Mouse (Mus musculus) heart, adult 9 months (tissue): Measurements from ENCODE around the gene Slc25a18.

ENCODE experiments used
- DNase-seq, 2 experiments: peaks; one replicate each; pipeline ENCODE4 v3.0.0; 2022; ENCODE audit warnings: low spot score in 2 of 2

Gene Slc25a18

DNA sequence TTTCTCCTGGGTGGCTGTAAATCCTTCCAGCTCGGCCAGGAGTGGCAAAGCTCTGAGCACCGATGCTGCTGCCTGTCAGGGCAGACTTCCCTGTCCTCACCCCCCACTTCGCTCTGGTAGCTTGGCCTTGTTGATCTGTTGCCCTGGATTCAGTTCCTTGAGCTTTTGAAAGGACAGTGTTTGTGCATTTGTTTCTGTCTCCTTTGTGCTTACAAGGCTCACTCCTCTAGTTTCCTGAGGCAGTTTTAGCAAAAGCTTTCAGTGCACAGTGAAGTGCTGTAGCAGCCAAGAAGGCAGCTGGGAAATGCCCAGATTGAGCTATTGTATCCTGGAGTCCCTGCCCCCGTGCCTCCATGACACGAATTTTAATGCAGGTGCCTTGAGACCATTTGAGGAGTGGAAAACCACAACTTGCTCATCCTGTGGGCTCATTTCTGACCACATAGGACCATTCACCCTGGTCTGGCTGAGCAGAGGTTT lies at the start of gene Slc25a18:
Gene Slc25a18, plus strand, starts transcription at position 430 of the 480 bp plus-strand sequence.
- DNase-seq, result no peak

DNA sequence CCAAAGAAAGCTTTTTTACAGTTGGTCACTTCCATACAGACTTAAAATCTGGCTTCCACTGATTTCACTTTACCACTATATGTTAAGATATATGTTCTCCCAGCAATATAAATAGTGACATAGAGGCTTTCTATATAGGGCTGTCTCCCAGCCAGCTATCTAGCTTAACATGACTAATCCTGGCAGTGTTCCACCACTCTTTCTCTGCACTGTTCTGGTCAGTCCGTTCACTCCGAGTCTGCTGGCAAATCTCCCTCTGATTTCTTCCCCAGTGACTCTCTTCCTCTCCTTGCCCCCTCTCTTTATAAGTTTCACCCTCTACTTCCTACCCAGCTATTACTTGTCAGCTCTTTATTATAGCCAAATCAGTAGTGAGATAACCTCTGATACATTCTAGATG lies 47.4 kb upstream of the Slc25a18 start:
- DNase-seq, result no peak

DNA sequence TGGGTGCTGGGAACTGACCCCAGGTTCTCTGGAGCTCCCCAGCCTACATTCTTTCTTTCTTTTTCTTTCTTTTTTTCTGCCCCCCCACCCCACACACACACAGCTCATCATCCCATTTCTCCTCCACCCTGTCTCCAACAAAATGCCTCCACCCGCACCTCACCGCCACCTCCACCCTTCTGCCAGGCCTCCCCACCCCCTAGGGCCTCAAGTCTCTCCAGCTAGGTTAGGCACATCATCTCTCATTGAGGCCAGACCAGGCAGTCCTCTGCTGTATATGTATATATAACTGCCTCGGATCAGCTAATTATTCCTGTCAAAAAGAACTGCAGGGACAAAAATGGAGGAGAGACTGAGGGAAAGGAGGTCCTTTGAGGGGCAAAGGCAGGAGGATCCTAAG lies 37.4 kb upstream of the Slc25a18 start:
- DNase-seq, result no peak

- DNase-seq, result peak; percentile 13 to 33
These were observed 36.8 kb upstream of the Slc25a18 start for GRCm38 (mm10) chr6:120736566-120736965.

DNA sequence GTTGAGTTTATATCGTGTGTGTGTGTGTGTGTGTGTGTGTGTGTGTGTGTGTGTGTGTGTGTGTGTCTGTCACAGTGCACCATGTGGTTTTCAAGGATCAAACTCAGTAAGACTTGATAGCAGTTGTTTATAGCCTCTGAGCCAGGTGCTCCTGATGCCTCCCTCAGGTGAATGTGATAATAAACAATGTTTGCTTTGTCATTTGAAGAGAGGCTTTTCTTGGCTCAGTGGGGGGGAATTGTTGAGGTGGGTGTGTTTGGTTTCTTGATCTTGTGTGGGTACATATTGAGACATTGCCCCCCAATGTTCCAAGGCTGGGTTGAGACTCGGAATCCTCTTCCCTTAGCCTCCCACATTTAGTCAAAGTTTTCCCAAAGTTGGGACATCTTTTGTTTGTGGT lies 30.2 kb upstream of the Slc25a18 start:
- no peak for DNase-seq

DNA sequence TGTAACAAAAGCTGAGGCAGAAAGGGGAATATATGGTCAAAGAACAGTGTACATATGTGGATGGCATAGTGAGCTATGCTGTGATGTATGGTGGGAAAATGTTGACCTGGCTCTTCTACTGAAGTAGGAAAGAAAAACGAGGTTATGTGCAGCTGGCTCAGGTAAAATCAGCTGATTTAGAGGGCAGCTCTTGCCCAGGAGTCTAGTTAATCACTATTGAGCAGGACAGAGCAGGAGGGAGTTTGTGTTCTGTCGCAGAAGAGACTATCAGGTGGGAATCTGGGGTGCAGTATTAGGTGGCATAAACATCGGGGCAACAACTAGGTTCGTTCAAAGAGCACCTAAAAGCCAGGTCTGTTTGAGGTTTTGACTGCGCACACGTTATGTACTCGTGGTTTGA lies 29.1 kb upstream of the Slc25a18 start:
- no peak for DNase-seq

DNA sequence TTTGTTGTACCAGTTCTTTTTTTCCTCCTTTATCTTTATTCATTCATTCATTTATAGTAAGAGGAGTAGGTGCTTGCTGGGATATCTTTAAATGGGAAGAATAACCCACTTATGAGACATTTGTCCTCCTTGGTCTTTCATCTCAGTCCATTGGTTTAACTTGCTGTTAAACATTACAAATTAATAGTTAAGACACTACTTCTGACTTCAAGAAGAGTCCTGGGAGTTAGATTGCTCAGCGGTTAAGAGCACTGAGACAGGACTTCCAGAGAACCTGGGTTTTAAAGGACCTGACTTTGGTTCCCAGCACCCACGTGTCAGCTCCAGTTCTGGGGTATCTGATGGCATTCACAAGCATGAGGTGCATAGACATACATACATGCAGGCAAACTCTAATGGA lies 27.0 kb upstream of the Slc25a18 start:
- DNase-seq, result no peak

DNA sequence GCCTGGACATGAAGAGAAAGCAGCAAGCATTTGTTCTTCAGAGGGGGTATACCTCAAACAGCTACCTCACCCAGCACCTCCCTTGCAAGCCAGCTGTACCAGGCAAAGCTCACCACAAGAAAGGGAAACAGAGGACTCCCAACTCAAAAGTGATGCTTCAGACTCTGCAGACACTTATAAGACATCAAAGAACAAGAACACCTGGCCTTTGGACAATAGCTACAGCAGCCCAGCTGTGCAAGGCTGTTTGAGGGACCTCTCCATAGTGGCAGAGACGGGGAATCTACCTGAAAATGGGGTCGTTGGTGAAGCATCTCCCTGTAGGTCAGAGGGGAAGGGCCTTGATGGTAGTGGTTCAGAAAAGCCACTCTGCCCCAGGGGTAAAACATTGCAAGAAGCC lies 12.2 kb upstream of the Slc25a18 start:
- DNase-seq, result no peak

- no peak for DNase-seq
These were observed 3.4 kb upstream of the Slc25a18 start for GRCm38 (mm10) chr6:120769972-120770371.

- DNase-seq, result no peak
These were observed 2.0 kb upstream of the Slc25a18 start for GRCm38 (mm10) chr6:120771366-120771765.

- peak; percentile 15 to 30 for DNase-seq
These were observed 1.4 kb upstream of the Slc25a18 start for GRCm38 (mm10) chr6:120772025-120772424.

GRCm38 (mm10) chr6:120773763-120774162 lies 385 bp downstream of the Slc25a18 start:
- DNase-seq, result no peak

- DNase-seq, result no peak
These were observed 2.9 kb downstream of the Slc25a18 start for GRCm38 (mm10) chr6:120776286-120776685.

DNA sequence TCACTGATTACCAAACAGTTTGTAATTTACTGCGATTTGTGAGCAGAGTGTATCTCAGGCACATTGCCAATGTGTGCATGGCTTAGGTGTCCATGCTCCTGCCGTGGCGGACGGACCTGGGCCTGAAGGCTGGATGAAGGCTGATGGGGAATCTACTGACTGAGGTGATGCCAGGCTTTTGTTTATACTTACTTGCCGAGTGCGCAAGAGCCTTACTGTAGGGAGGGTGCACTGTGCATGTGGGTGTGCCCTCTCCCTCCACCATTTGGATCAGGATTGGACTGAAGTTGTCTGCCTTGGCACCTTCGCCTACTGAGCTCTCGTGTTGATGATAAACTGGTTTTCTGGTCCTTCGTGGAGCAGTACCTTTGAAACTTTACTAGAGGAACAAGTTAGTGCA lies 4.2 kb downstream of the Slc25a18 start:
- DNase-seq, result no peak

DNA sequence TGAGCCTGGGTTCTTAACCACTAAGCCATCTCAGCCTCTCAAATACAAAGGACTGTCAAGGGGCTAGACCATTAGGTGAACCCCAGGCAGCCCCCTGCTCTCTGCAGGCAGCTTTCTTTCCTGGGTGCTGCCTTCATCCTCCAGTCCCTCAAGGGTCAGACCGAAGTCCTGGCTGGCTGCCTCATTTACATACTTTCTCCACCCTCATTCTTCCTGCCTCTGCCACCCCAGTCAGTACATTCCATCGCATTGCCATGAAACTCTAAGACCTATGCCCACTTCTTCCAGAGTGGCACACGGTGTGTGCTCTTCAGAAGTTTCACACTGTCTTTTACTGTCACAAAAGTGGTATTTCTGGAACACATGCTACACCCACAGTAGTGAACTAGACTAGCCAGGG lies 4.8 kb downstream of the Slc25a18 start:
- DNase-seq, result no peak

- no peak for DNase-seq
These were observed 9.6 kb downstream of the Slc25a18 start for GRCm38 (mm10) chr6:120782948-120783347.

- DNase-seq, result no peak
These were observed 11.0 kb downstream of the Slc25a18 start for GRCm38 (mm10) chr6:120784351-120784750.

- DNase-seq, result no peak
These were observed 14.8 kb downstream of the Slc25a18 start for GRCm38 (mm10) chr6:120788068-120788607.

DNA sequence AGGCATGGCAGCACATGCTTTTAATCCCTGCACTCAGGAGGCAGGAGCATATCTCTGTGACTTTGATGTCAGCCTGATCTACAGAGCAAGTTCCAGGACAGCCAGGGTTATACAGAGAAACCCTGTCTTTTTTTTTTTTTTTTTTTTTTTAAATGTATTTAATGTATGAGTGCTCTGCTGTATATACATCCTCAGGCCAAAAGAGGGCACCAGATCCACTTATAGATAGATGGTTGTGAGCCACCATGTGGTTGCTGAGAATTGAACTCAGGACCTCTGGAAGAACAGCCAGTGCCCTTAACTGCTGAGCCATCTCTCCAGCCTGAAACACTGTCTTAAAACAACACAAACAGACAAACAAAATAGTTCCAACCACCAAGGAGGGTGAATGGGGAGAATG lies 15.5 kb downstream of the Slc25a18 start:
- no peak for DNase-seq

GRCm38 (mm10) chr6:120790153-120790552 lies 16.8 kb downstream of the Slc25a18 start:
- no peak for DNase-seq

DNA sequence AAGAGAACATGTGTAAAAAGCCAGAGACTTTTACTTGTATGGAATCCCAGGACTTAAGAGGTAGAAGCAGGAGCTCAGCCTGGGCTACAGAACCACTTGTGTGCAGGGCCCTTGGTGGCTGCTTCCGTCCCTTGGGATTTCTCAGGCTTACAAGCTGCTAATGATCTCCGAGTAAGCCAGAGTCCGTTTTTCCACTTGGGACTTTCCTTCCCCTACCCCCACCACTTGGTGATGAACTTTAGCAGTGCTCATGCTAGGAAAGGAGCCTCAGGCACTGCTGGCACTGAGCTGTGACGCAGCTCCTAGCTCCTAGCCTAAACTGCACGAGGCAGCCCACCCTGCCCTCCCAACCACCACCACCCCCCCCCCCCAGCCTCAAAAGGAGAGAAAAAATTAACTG lies 17.3 kb downstream of the Slc25a18 start:
- DNase-seq, result no peak

- DNase-seq, result no peak
These were observed 19.6 kb downstream of the Slc25a18 start for GRCm38 (mm10) chr6:120792947-120793346.

GRCm38 (mm10) chr6:120795422-120796086 lies 22.2 kb downstream of the Slc25a18 start:
- peak in 1 of 2 experiments; percentile 25 for DNase-seq

GRCm38 (mm10) chr6:120796111-120796510 lies 22.7 kb downstream of the Slc25a18 start:
- no peak for DNase-seq
